Mouse (Mus musculus) G1E (cell line): ENCODE data around the gene Emilin2. TPM values are rescaled to one million over a fixed set of nuclear protein-coding genes. Genes with fewer than 3 reads are reported as not detected.

Source experiments
- ATAC-seq: 2 replicates; pipeline ENCODE4 v1.8.0; 2016; ENCODE audit warnings: mild to moderate bottlenecking; ENCODE audit not compliant: insufficient number of reproducible peaks, poor library complexity, low FRiP score, severe bottlenecking; ENCODE audit errors: extremely low read depth
- DNase-seq: peaks from one replicate; pipeline ENCODE4 v3.0.0; 2012; ENCODE audit warnings: low spot score
- H3K27me3 ChIP-seq: 2 replicates; pipeline ENCODE4 v1.6.1; 2012; ENCODE audit warnings: mild to moderate bottlenecking, low read length, inconsistent platforms; ENCODE audit not compliant: insufficient read depth
- H3K36me3 ChIP-seq: replicated peaks from 2 replicates; pipeline ENCODE3; 2012; ENCODE audit warnings: mild to moderate bottlenecking, inconsistent platforms
- H3K4me1 ChIP-seq: 2 replicates; pipeline ENCODE4 v1.6.1; 2012; ENCODE audit warnings: low read depth, low read length, inconsistent platforms, mixed read lengths; ENCODE audit not compliant: insufficient read depth
- H3K4me3 ChIP-seq: 2 replicates; pipeline ENCODE4 v1.5.1; 2012; ENCODE audit warnings: low read depth, mild to moderate bottlenecking, inconsistent platforms, low read length, moderate library complexity, mixed read lengths
- H3K9me3 ChIP-seq: replicated peaks from 2 replicates; pipeline ENCODE4 v1.6.1; 2012; ENCODE audit warnings: inconsistent platforms
- CTCF ChIP-seq: IDR thresholded peaks from 2 replicates; pipeline ENCODE4 v1.5.1; 2012; ENCODE audit warnings: low read depth, low read length, inconsistent platforms, mixed read lengths
- GATA1 ChIP-seq: IDR thresholded peaks from 2 replicates; pipeline ENCODE4 v1.6.1; 2012; ENCODE audit warnings: borderline replicate concordance, low read length, inconsistent platforms, mixed read lengths
- GATA2 ChIP-seq: IDR thresholded peaks from 2 replicates; pipeline ENCODE4 v1.6.1; 2012; ENCODE audit warnings: low read depth, low read length, inconsistent platforms, borderline replicate concordance
- POLR2AphosphoS5 ChIP-seq: IDR thresholded peaks from 2 replicates; pipeline ENCODE4 v1.6.1; 2012; ENCODE audit warnings: low read depth, low read length, inconsistent platforms; ENCODE audit not compliant: insufficient replicate concordance
- TAL1 ChIP-seq: conservative IDR thresholded peaks from 2 replicates; pipeline ENCODE4 v1.6.1; 2012; ENCODE audit warnings: low read depth, low read length, inconsistent platforms, mixed read lengths
- polyA plus RNA-seq: library from polyadenylated mRNA; stranded (reverse); fragments of >175 nt; gene quantifications from 2 replicates; pipeline ENCODE4 v1.2.3, GENCODE M21; 2012
- total RNA-seq, 2 experiments: library from RNA; stranded (forward) in 1 of 2; stranded (reverse) in 1 of 2; fragments of 200-1000 nt in 1 of 2; fragments of >200 nt in 1 of 2; fragmentation: Nextera tagmentation in 1 of 2; gene quantifications; 2 replicates each; pipeline ENCODE4 v1.2.3; 2014 to 2017

Emilin2 gene
- total and polyA plus RNA-seq, 3 experiments, result 80.3 to 137 (median 106) TPM

DNA sequence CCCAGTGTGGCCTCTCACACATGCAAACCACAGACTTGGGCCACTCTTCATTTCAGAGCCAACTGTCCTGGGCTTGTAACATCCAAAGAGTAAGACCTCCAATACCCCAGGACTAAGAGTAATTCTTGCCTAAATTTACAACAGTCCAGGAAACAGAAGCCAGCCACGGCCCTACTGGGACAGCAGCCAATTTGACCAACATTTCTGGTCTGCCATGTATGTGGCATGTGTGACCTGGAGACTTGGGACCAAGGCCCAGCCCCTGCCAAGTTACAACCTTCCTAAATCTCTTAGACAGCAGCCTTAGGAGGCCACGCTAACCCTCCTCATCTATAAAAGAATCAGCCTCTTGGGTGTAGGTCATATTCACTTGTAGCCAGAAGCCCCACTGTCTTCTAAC lies 58.4 kb downstream of the Emilin2 start:
- H3K27me3 ChIP-seq, result no peaks in the 10 kb centered on the region
- ATAC-seq (no peak), DNase-seq (no peak)
- H3K4me1 ChIP-seq, result peaks cover 96% of the 10 kb centered on the region
- peaks cover 91% of the 10 kb centered on the region for H3K36me3 ChIP-seq
- no peaks in the 10 kb centered on the region for H3K9me3 ChIP-seq
- peak overlapping the region; percentile 74 for H3K4me3 ChIP-seq
- no peak for TF ChIP-seq GATA1
- TF ChIP-seq TAL1, result no peak
- TF ChIP-seq POLR2AphosphoS5, result no peak
- TF ChIP-seq GATA2, result no peak

DNA sequence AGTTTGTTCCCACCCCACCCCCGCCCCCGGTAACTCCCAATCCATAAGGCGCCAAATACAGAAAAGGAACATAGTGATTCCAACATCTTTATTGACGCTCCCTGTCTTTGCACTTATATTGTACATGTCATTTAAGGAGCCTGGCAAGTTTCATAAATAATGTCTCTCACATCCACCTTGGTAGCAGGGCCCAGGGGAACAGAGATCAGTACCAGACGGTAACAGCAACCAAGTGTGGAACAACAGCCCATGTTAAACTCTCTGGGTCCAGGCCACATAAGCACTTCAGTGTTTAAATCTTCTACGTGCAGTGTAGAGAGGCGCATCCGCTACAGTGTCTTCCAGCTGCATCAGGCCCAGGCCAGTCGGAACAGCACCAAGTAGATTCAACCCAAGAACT lies 59.7 kb downstream of the Emilin2 start:
- H3K36me3 ChIP-seq, result peaks cover 97% of the 10 kb centered on the region
- no peaks in the 10 kb centered on the region for H3K9me3 ChIP-seq
- no peak for ATAC-seq
- peak overlapping the region; percentile 74 for H3K4me3 ChIP-seq
- TF ChIP-seq GATA2 (no peak), CTCF (no peak), POLR2AphosphoS5 (no peak), GATA1 (no peak), TAL1 (no peak)
- no peak for DNase-seq
- H3K27me3 ChIP-seq, result no peaks in the 10 kb centered on the region
- H3K4me1 ChIP-seq, result peaks cover 95% of the 10 kb centered on the region

DNA sequence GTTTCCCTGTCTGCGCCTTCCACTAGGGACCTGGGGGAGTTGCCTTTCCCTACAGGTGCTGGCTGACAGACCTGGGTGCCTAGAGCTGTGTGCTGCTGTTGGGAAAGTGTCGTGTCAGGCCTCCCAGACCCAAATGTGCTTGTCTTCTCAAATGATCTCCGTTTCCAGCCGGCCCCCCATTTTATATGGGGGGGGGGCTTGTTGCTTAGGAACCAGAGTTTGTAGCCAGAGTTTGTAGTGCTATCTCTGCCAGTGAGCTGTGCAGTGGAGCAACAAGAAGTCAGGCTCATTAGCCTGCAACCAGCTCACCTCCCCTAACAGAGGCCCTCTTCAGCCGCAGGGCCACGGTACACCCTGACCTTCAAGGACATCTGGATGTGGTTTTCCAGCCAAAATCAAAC lies 60.2 kb downstream of the Emilin2 start:
- peak; percentile 6; the same call in 1 of the 2 replicates for ATAC-seq
- Histone ChIP-seq H3K36me3 (peaks cover 98% of the 10 kb centered on the region), H3K27me3 (no peaks in the 10 kb centered on the region), H3K9me3 (no peaks in the 10 kb centered on the region), H3K4me3 (peak overlapping the region; percentile 74; the same call in 1 of the 2 replicates), H3K4me1 (peaks cover 95% of the 10 kb centered on the region)
- TF ChIP-seq CTCF (no peak), GATA2 (no peak), TAL1 (no peak), GATA1 (no peak), POLR2AphosphoS5 (no peak)
- peak; percentile 59 for DNase-seq

DNA sequence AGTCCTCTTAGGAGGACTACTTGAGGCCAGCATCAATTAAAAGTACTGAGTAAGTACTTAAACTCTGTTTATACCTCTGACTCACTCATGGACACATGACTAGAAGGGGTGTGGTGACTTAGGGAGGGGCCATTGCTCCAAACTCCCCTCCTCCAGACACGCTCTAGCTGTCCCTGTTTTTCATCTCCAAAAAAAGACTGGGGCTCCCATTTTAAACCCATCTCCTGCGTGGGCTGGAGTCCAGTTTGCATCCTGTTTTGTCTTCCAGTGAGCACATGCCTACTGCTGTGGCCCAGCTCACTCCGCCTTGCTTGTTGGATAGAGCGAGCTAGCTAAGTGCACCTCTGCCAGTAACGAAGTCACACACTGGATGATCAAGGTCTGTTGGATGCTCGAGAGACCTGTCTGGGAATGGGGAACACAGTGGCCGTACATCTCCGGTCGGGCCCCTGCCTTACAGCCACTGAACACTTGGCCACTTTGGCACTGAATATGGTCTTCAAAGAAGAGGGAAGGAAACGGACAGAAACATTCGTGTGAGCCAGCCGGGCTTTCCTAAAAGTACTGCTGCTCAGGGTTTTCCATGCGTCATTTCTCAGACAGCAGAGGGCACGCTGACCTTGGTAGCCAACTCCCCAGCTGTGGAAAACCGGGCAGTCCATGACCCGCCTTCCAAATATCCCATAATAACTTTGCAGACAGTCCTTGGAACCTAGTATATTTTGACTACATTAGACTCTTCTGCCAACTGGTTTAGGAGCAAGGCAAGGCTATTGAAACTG lies 60.8 kb downstream of the Emilin2 start:
- H3K9me3 ChIP-seq, result no peaks in the 10 kb centered on the region
- H3K4me3 ChIP-seq, result peak overlapping the region; percentile 74; the same call in 1 of the 2 replicates
- no peaks in the 10 kb centered on the region for H3K27me3 ChIP-seq
- TF ChIP-seq POLR2AphosphoS5, result peak; percentile 82
- TF ChIP-seq GATA2, result no peak
- TF ChIP-seq CTCF, result no peak
- peaks cover 98% of the 10 kb centered on the region for H3K36me3 ChIP-seq
- ATAC-seq (peak; percentile 36), DNase-seq (no peak)
- peaks cover 94% of the 10 kb centered on the region for H3K4me1 ChIP-seq

DNA sequence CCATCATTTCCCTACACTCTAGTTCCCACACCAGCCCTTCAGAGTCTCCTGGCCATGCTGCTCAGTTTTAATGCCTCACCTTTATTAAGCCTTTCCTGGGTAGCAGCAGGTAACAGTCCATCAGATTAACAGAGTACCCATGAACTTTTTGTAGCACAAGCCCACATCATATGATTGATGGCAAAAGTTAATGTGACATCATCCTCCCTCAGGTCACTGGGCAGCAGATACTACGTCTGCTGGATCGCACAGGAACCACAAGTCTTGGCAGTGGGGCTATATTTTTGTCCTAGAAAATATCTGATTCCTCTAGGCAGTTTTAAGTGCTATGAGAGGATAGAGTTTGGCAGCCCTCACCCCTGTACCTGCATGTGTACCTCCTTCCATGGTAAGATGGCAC lies 61.7 kb downstream of the Emilin2 start:
- peaks cover 99% of the 10 kb centered on the region for H3K36me3 ChIP-seq
- TF ChIP-seq GATA2 (no peak), GATA1 (no peak), TAL1 (no peak), POLR2AphosphoS5 (no peak), CTCF (no peak)
- no peak for ATAC-seq

DNA sequence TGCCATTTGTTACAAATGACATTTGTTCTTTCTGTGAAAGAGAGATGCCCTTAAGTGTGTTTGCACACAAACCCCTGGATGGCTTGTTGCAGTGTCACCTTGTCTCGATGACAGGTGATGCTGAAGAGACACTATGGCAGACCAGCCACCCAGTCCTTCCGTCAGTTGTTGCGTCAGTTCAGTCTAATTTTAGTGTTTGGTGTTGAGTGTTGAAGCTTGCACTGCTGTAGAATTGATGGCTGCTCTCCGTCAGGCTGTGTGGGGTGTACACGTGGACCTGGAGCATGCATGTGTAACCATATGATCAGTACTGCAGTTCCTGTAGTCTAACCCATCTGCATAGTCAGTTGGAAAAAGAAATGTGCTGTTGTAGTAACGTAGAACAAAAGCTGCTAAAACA lies 62.8 kb downstream of the Emilin2 start:
- no peak for TF ChIP-seq CTCF
- no peak for ATAC-seq
- Histone ChIP-seq H3K9me3 (no peaks in the 10 kb centered on the region), H3K4me1 (peaks cover 85% of the 10 kb centered on the region), H3K27me3 (no peaks in the 10 kb centered on the region), H3K4me3 (no peak overlapping the region), H3K36me3 (peaks cover 100% of the 10 kb centered on the region)
- no peak for DNase-seq

More for the DNA sequence above, 61.7 kb downstream of the Emilin2 start:
- no peaks in the 10 kb centered on the region for H3K27me3 ChIP-seq
- peaks cover 91% of the 10 kb centered on the region for H3K4me1 ChIP-seq
- DNase-seq, result no peak
- no peak overlapping the region for H3K4me3 ChIP-seq
- H3K9me3 ChIP-seq, result no peaks in the 10 kb centered on the region
